In the genomic region with DNA sequence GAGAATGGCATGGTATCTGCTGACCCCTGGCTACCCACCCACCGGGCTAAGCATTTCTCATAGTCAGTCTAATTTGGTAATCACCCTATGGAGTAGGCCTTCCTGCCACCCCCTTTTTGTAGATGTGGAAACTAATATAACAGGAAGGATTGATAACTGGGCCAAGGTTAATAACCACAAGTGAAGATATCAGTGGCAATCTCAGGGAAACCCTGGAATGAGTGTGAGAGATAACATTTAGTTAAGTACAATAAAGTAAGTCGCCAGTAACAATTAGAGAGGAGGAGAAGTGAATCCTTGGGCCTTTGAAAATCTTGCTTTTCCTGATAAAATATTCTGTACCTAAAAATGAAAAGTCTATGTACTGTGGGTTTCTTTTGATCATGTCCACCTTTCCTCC, we compare ENCODE assay signal across 19 mouse cellular contexts. TPM values are rescaled to one million over a fixed set of nuclear protein-coding genes. Genes with fewer than 3 reads are reported as not detected.
DNase-seq lines count a peak whose midpoint lies in the region; TF ChIP-seq lines count a peak whose summit lies in the region.
"Had no signal": no experiment of that assay in that cellular context is flagged by ENCODE, and none has a peak within 500 bp of the region (broad histone marks: within the 10 kb centered on the region; RNA-seq: fewer than 3 reads in every experiment).

No protein-coding gene starts in this region.

- TF ChIP-seq POLR2A in MEL (IDR thresholded peaks at IDR 0.05; ENCODE audit: control insufficient read depth in 1 of 2, insufficient read depth in 1 of 2, low read depth in 1 of 2, low read length in 2 of 2, poor library complexity in 1 of 2), result no peak

- no peaks in the 10 kb centered on the region for H3K9me3 ChIP-seq in heart, embryonic 10.5 days
- H3K9me3 ChIP-seq in MEL (replicated peaks; ENCODE audit: insufficient read depth, low read length), result no peaks in the 10 kb centered on the region
- H3K9me3 ChIP-seq: G1E had no signal

- WGBS in heart, embryonic 10.5 days, result 63% methylated on average over 2 of the region's 2 CpGs

- H3K27ac ChIP-seq in heart, embryonic 10.5 days, result no peak overlapping the region
- no peak overlapping the region for H3K27ac ChIP-seq in MEL (ENCODE audit: control insufficient read depth, low read depth, low read length)

- H3K4me1 ChIP-seq in heart, embryonic 10.5 days, result peaks cover 21% of the 10 kb centered on the region
- H3K4me1 ChIP-seq in MEL (ENCODE audit: control insufficient read depth in 1 of 2, insufficient read depth in 2 of 2, low read length in 2 of 2), result peaks cover 4 to 28% of the 10 kb centered on the region in 2 experiments; a peak in 3 of 4 replicates

- H3K27me3 ChIP-seq in heart, embryonic 10.5 days (ENCODE audit: insufficient read depth, poor library complexity, severe bottlenecking), result no peaks in the 10 kb centered on the region
- H3K27me3 ChIP-seq in MEL (ENCODE audit: control insufficient read depth in 1 of 2, insufficient read depth in 2 of 2, low read length in 2 of 2), result no peaks in the 10 kb centered on the region
- H3K27me3 ChIP-seq: Patski had no signal

- H3K36me3 ChIP-seq in heart, embryonic 10.5 days, result no peaks in the 10 kb centered on the region
- peaks cover 0 to 14% of the 10 kb centered on the region in 2 experiments; a peak in 2 of 4 replicates for H3K36me3 ChIP-seq in MEL (ENCODE audit: control insufficient read depth in 1 of 2, insufficient read depth in 2 of 2, low read length in 2 of 2)
- H3K36me3 ChIP-seq: G1E had no signal

- DNase-seq in heart, adult 11 months, result peak; percentile 48
- DNase-seq in heart, adult 18-20 months, result no peak
- DNase-seq in heart, embryonic 10.5 days (ENCODE audit: low spot score), result peak; percentile 47
- DNase-seq in heart, postnatal 10 days, result no peak
- DNase-seq in MEL (ENCODE audit: low read depth, low spot score), result peak; percentile 24
- DNase-seq in layer of hippocampus, adult 11-12 months (ENCODE audit: low spot score), result no peak
- DNase-seq: adrenal gland, adult 2 months; adrenal gland, adult 8-10 months; adrenal gland, postnatal 10 days; adrenal gland, postnatal 14 days; adrenal gland, postnatal 25 days; adrenal gland, postnatal 36 days; B cell, adult 2 months; cerebellum, adult 11 months; cerebellum, adult 11-12 months; cerebellum, adult 18-20 months; cerebellum, adult 2 months had no signal

- intact Hi-C loops in heart, postnatal 10 days (cut with DNase I), result no loop called here

- peak; percentile 27 to 43; a peak in 3 of 4 replicates for TF ChIP-seq EP300 in MEL (IDR thresholded peaks at IDR 0.05; ENCODE audit: low read depth in 1 of 2, low read length in 2 of 2)

- H3K9ac ChIP-seq in MEL (ENCODE audit: control insufficient read depth, low read depth, low read length, poor library complexity, severe bottlenecking), result no peak overlapping the region

- TF ChIP-seq RAD21 in MEL (IDR thresholded peaks at IDR 0.05; ENCODE audit: low read depth, low read length), result no peak

- H3K79me2 ChIP-seq in MEL (ENCODE audit: control insufficient read depth, insufficient read depth, low read length, poor library complexity), result no peaks in the 10 kb centered on the region

- TF ChIP-seq CTCF in MEL (IDR thresholded peaks at IDR 0.05 in 2 of 3, conservative IDR thresholded peaks at IDR 0.05 in 1 of 3; ENCODE audit: control insufficient read depth in 1 of 3, insufficient read depth in 1 of 3, low read depth in 2 of 3, low read length in 3 of 3, poor library complexity in 1 of 3, severe bottlenecking in 1 of 3), result no peak

- no peak overlapping the region for H3K4me3 ChIP-seq in heart, embryonic 10.5 days
- no peak overlapping the region for H3K4me3 ChIP-seq in MEL (ENCODE audit: control insufficient read depth in 1 of 2, insufficient read depth in 1 of 2, low read depth in 2 of 2, low read length in 2 of 2)

TF ChIP-seq in MEL, 35 proteins besides CTCF, POLR2A, EP300 and RAD21:
- TF ChIP-seq ETS1 (IDR thresholded peaks at IDR 0.05; ENCODE audit: low read depth, low read length) (0 out of 2 replicates have a peak, but pooled peaks have one; percentile 13), SIN3A (IDR thresholded peaks at IDR 0.05; ENCODE audit: low read length) (no peak), NRF1 (IDR thresholded peaks at IDR 0.05; ENCODE audit: insufficient read depth, low read depth, low read length, poor library complexity, severe bottlenecking) (no peak), MAX (IDR thresholded peaks at IDR 0.05; ENCODE audit: low read length) (no peak), RCOR1 (IDR thresholded peaks at IDR 0.05; ENCODE audit: low read depth, low read length) (peak; percentile 74), GATA1 (IDR thresholded peaks at IDR 0.05; ENCODE audit: low read depth, low read length) (peak; percentile 56; the same call in 1 of the 2 replicates), ZC3H11A (IDR thresholded peaks at IDR 0.05; ENCODE audit: low read depth, low read length) (no peak), USF2 (IDR thresholded peaks at IDR 0.05; ENCODE audit: borderline replicate concordance in 1 of 2, insufficient read depth in 1 of 2, low read depth in 1 of 2, low read length in 2 of 2) (no peak), MAFK (IDR thresholded peaks at IDR 0.05; ENCODE audit: borderline replicate concordance, low read depth, low read length) (no peak), TCF12 (IDR thresholded peaks at IDR 0.05; ENCODE audit: low read depth, low read length) (peak; percentile 28; the same call in 1 of the 2 replicates), MAZ (IDR thresholded peaks at IDR 0.05; ENCODE audit: low read depth, low read length) (no peak), JUND (IDR thresholded peaks at IDR 0.05; ENCODE audit: low read depth, low read length) (no peak), NELFE (IDR thresholded peaks at IDR 0.05; ENCODE audit: low read depth, low read length) (no peak), UBTF (IDR thresholded peaks at IDR 0.05; ENCODE audit: borderline replicate concordance, insufficient read depth, low read depth, low read length) (no peak)

RNA-seq across cellular contexts. Expression of a gene that starts 3.7 kb away (rescaled TPM):
- 1 to 10 TPM; 1.1 to 1.6 TPM for total RNA-seq in heart, adult 18-20 months (2021)
- 5.3 and 6.6 TPM in 2 replicates for polyA plus RNA-seq in heart, embryonic 10.5 days (2016; fragmentation: Nextera tagmentation; extraction: Ambion mirVana)
- 1 to 10 TPM; 1.3 to 1.4 TPM for total RNA-seq in heart, postnatal 10 days (2021)
- total RNA-seq in MEL (2012; rRNA removed), result 1.1 and 1.4 TPM in 2 replicates
- 1 to 10 TPM in 1 of 2 experiments, not detected in 1; 2.2 TPM for polyA plus RNA-seq in MEL (2012; ENCODE audit: insufficient read depth in 1 of 2, insufficient read length in 2 of 2, low read depth in 1 of 2, low replicate concordance in 2 of 2, missing spikeins in 1 of 2)

Comparison
In these comparisons a context has a peak if more than half of its experiments do, and no peak if none do; other contexts are left out.
1. DNase-seq: peak in heart, adult 11 months (single experiment), heart, embryonic 10.5 days (single experiment) and MEL (single experiment); none in heart, adult 18-20 months (0 of 2), heart, postnatal 10 days (0 of 2) and layer of hippocampus, adult 11-12 months (single experiment).